Mouse (Mus musculus) effector memory CD4-positive, alpha-beta T cell, adult 7 months (primary cell): ENCODE data around the gene Leng1. TPM values are rescaled to one million over a fixed set of nuclear protein-coding genes. Genes with fewer than 3 reads are reported as not detected.

Experiments used
- polyA plus RNA-seq: library from polyadenylated mRNA; unstranded; fragments of 100-300 nt; shearing (Covaris generic); gene quantifications from one replicate; pipeline ENCODE4 v1.2.1, GENCODE M21; 2017

Leng1 gene
- polyA plus RNA-seq, result 31.5 TPM

DNA sequence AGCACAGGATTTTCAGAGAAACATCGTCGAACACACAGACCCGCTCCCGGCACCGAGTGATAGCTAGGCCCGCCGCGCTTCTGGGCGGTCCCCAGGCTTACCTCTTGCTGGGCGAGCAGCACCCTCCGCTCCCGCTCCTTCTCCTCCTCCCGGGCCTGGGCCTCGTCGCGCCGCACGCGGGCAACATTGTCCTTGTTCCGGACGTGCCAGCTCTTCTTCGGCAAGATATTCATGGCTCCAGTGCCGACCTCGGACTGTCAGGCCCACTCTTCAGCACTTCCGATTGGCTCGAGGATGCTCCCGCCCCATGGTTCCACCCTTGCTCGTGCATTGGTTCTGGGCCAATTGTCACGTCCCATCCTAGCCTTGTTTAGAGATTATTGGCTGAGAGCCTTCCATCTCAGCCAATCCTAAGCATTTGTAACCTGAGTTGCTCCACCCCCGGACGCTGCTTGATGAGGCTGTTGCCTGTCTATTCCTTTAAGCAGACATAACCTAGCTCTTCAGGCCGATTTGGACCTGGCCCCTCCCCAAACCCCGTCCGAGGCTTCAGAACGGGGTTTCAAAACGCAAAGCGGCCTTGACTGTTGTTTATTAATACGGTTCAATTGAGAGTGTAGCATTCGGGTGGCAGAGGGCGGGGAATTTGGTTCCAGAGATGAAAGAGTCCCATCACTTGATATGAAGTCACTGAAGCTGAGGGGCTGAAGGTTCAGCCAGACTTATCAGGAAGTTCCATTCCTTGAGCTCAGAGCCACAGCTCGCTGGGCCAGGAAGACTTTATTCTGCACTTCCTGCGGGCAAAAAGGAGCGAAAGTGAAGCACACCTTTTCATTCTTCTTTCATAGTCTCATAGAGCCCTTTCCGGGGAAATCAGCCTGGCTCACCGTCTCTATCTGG lies at the start of gene Leng1:
Gene Leng1, minus strand, starts transcription at position 626 of the 900 bp plus-strand sequence.

GRCm38 (mm10) chr7:3703879-3704441 lies 38.3 kb upstream of the Leng1 start, which contains the start of gene Rps9:
Gene Rps9 (plus strand): TSS chr7:3703993.

DNA sequence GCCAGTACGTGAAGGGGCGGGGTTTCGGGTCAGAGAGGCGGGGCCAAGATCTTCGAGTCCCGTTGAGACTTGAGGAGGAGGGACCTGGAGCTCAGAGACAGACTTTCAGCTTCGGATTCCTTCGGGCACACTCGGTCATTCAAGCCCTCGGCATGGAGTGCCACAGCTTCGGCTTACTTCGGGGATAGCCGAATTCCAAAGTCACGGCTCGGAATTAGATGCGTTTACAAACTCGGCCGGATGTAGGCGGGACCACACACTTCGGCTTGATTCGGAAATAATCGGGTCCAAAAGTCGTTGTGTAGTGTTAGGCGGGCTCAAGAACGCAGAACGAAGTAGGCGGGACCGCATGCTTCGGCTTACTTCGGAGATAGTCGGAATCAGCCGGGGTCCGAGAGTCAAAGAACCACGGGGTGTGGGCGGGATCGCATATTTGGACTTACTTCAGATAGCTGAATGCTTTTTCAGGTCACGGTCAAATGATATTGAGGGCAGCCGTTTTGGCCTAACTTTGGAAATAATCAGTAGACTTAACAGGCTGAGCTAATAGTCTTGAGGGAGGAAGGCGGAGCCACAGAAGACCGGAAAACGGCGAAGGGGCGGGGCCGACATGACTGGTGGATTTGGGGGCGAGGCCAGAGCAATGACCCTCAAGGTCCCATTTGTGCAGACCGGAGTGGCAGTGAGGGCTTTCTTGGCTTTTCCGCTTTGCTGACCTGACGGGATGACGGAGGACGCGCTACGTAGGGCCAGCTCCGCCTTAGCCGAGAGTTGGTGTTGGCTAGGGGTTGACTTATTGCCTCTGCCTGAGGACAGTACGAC lies 27.6 kb upstream of the Leng1 start, which contains the start of gene Mboat7:
Gene Mboat7, minus strand, starts transcription at position 537 of the 822 bp plus-strand sequence.

DNA sequence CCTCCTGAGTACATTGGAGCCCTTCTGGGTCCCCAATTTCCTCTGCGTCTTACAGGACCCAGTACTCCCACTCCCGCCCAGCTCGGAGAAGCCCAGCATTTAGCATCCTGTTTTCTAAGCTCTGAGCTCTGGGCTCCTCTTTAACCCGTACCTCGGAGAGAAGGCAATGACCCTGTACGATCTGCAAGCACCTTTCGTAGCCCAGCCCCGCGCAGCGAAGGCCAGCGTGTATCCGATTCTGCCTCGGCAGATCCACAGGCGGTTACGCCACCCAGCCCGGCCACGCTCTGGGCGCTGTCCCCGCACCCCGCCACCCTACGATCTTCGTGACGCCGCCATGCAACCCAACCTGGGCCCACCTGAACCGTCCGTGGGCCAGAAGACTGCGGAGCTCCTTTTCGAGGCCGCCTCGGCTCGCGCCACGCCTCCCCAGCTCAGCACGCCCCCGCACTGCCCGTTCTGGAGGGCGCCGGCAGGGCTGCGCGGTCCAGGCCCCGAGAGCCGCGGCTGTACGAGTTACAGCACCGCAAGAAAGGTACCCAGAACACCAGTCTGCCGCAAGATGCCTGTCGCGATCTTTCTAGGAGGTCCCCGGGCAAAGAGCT lies 26.8 kb upstream of the Leng1 start, which contains the start of gene Tsen34:
Gene Tsen34, plus strand, starts transcription at position 482 of the 605 bp plus-strand sequence.

GRCm38 (mm10) chr7:3677342-3677741 lies 11.7 kb upstream of the Leng1 start, which contains the start of gene Tmc4:
Gene Tmc4 (minus strand): TSS chr7:3677553.

GRCm38 (mm10) chr7:3644672-3645487 lies 20.8 kb downstream of the Leng1 start, which contains the start of gene Cnot3:
Gene Cnot3 (plus strand): TSS chr7:3645268.

GRCm38 (mm10) chr7:3629543-3630477 lies 35.8 kb downstream of the Leng1 start, which contains the start of the genes Tfpt and Prpf31:
Gene Tfpt (minus strand): TSS chr7:3629929.
Gene Prpf31 (plus strand): TSS chr7:3629985.

DNA sequence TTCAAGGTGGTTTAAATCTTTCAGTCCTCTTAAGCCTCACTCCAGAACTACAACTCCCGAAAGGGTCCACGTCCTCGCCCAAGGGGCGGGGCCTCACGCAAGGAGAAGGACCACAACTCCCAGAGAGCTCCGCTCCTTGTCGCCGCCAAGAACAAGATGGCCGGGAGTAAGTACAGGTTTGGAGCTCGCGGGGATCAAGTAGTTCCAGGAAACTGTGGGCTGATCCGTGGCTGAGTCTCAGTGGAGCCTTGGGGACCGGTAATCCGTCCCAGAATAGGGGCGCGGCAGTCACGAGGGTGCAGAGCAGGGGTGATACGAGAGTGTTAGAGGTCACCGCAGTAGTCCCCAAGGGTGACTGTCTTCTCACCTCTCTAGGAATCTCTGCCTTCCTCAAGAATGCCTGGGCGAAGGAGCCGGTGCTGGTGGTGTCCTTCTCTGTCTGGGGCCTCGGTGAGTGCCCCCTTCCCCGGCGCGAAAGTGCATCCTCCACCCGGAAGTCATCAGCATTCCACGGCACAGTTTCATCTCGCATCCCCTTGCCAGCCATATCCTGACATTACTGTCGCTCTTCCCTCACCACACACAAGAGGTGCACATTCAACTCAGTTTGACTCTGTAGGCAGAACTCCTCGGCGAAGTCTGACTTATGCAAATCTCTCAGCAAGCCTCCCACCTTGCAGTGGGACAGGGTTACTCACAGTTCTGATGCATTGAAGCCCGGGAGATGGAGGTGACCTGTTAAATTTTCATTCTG lies 48.2 kb downstream of the Leng1 start, which contains the start of gene Ndufa3:
Gene Ndufa3, plus strand, starts transcription at position 132 of the 754 bp plus-strand sequence.

DNA sequence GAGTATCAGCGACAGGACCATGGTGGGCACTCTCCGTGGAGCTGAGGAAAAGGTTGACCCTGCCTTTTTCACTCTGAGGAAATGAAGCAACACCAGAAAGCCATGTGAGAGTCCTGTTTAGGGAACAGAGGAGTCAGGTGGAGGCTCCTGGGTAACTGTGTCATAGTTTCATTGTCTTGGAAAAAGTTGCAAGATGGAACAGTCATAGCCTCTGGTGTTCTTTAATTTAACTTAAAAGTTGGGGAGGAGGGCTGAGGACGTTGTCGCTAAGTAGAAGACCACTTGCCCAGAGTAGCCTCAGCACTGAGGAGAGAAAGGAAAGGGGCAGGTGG lies 49.6 kb downstream of the Leng1 start, which contains the start of gene Oscar:
Gene Oscar, minus strand, starts transcription at position 101 of the 332 bp plus-strand sequence.

Other genes starting within 250 kb of the Leng1 start
- gene Cacng6, start 241.6 kb downstream of the Leng1 start, polyA plus RNA-seq, result 0.72 TPM
- 0.57 TPM for gene Tarm1, start 163.2 kb downstream of the Leng1 start, polyA plus RNA-seq
- gene Oscar, start 49.7 kb downstream of the Leng1 start, polyA plus RNA-seq, result 0.21 TPM
- 347 TPM for gene Ndufa3, start 48.5 kb downstream of the Leng1 start, polyA plus RNA-seq
- gene Tfpt, start 35.9 kb downstream of the Leng1 start, polyA plus RNA-seq, result 20.6 TPM
- 52.6 TPM for gene Prpf31, start 35.9 kb downstream of the Leng1 start, polyA plus RNA-seq
- gene Cnot3, start 20.6 kb downstream of the Leng1 start, polyA plus RNA-seq, result 70.8 TPM
- gene Tmc4, start 11.7 kb upstream of the Leng1 start, polyA plus RNA-seq, result 3.4 TPM
- gene Tsen34, start 27.0 kb upstream of the Leng1 start, polyA plus RNA-seq, result 10.8 TPM
- gene Mboat7, start 27.7 kb upstream of the Leng1 start, polyA plus RNA-seq, result 46.3 TPM
- 1,838 TPM for gene Rps9, start 38.2 kb upstream of the Leng1 start, polyA plus RNA-seq
- gene Pirb, start 54.6 kb upstream of the Leng1 start, polyA plus RNA-seq, result 0.62 TPM
- not detected for gene Gm15448, start 159.8 kb upstream of the Leng1 start, polyA plus RNA-seq
- not detected for gene Pira2, start 179.2 kb upstream of the Leng1 start, polyA plus RNA-seq
- gene Gm14548, start 232.3 kb upstream of the Leng1 start, polyA plus RNA-seq, result not detected
- gene Lilra6, start 249.7 kb upstream of the Leng1 start, polyA plus RNA-seq, result 0.15 TPM